Mouse (Mus musculus) liver, embryonic 12.5 days (tissue): ENCODE data around the gene Pex19. TPM values are rescaled to one million over a fixed set of nuclear protein-coding genes. Genes with fewer than 3 reads are reported as not detected.

Experiments used
- ATAC-seq: fragments of 200-750 bp; cut with Nextera tagmentation; 2 replicates; pipeline ENCODE4 v1.8.0; 2017; ENCODE audit warnings: moderate number of reproducible peaks, mild to moderate bottlenecking, moderate library complexity
- H3K27ac ChIP-seq: fragments of 300-500 bp; sonication (generic); 2 replicates; pipeline ENCODE4 v1.5.1; 2016; ENCODE audit warnings: mild to moderate bottlenecking
- H3K27me3 ChIP-seq: fragments of 300-500 bp; sonication (generic); replicated peaks from 2 replicates; pipeline ENCODE4 v1.6.1; 2016; ENCODE audit warnings: mild to moderate bottlenecking, moderate library complexity
- H3K36me3 ChIP-seq: fragments of 300-500 bp; sonication (generic); 2 replicates; pipeline ENCODE4 v1.6.1; 2016; ENCODE audit warnings: mild to moderate bottlenecking, moderate library complexity
- H3K4me1 ChIP-seq: fragments of 300-500 bp; sonication (generic); 2 replicates; pipeline ENCODE4 v1.6.1; 2016
- H3K4me2 ChIP-seq: fragments of 300-500 bp; sonication (generic); 2 replicates; pipeline ENCODE4 v1.6.1; 2016; ENCODE audit warnings: mild to moderate bottlenecking, moderate library complexity
- H3K4me3 ChIP-seq: fragments of 300-500 bp; sonication (generic); 2 replicates; pipeline ENCODE4 v1.5.1; 2016; ENCODE audit warnings: mild to moderate bottlenecking, moderate library complexity
- H3K9ac ChIP-seq: fragments of 300-500 bp; sonication (generic); 2 replicates; pipeline ENCODE4 v1.6.1; 2016; ENCODE audit warnings: mild to moderate bottlenecking, moderate library complexity
- H3K9me3 ChIP-seq: fragments of 300-500 bp; sonication (generic); replicated peaks from 2 replicates; pipeline ENCODE4 v1.6.1; 2016; ENCODE audit warnings: mild to moderate bottlenecking, moderate library complexity
- WGBS: fragments of 180-500 bp; shearing (Covaris S2); methylation state at CpG from one replicate; pipeline ENCODE4 v1.1.7; 2016; ENCODE audit not compliant: insufficient replicate concordance; 5-methylcytosine and 5-hydroxymethylcytosine counted together
- polyA plus RNA-seq: library from polyadenylated mRNA; unstranded; fragments of >200 nt; fragmentation: Nextera tagmentation; extraction: Ambion mirVana; gene quantifications from 2 replicates; pipeline ENCODE4 v1.2.1, GENCODE M21; 2016

The Pex19 gene
- polyA plus RNA-seq, 1 experiment from 2014 or later: 56.8 TPM

- Histone ChIP-seq H3K36me3 (peaks cover 99% of the 10 kb centered on the region), H3K4me1 (no peaks in the 10 kb centered on the region), H3K4me3 (no peak overlapping the region), H3K9ac (no peak overlapping the region), H3K4me2 (no peak overlapping the region), H3K27me3 (no peaks in the 10 kb centered on the region), H3K27ac (no peak overlapping the region), H3K9me3 (no peaks in the 10 kb centered on the region)
- no peak for ATAC-seq
- WGBS: 86% methylated on average over 5 of the region's 5 CpGs
These were observed 9.6 kb upstream of the Pex19 start for GRCm38 (mm10) chr1:172116948-172117347.

- Histone ChIP-seq H3K9me3 (no peaks in the 10 kb centered on the region), H3K4me1 (no peaks in the 10 kb centered on the region), H3K27ac (no peak overlapping the region), H3K36me3 (peaks cover 96% of the 10 kb centered on the region), H3K27me3 (no peaks in the 10 kb centered on the region), H3K9ac (no peak overlapping the region), H3K4me2 (no peak overlapping the region), H3K4me3 (no peak overlapping the region)
- no peak for ATAC-seq
- WGBS: 63% methylated on average over 6 of the region's 6 CpGs
These were observed 7.5 kb upstream of the Pex19 start for GRCm38 (mm10) chr1:172119100-172119499.

GRCm38 (mm10) chr1:172119720-172120119 is 6.8 kb upstream of the Pex19 start:
- Histone ChIP-seq H3K9me3 (no peaks in the 10 kb centered on the region), H3K27ac (no peak overlapping the region), H3K4me3 (no peak overlapping the region), H3K4me1 (no peaks in the 10 kb centered on the region), H3K27me3 (no peaks in the 10 kb centered on the region), H3K4me2 (no peak overlapping the region), H3K9ac (no peak overlapping the region), H3K36me3 (peaks cover 90% of the 10 kb centered on the region)
- WGBS: 61% methylated on average over 3 of the region's 3 CpGs
- ATAC-seq: no peak

GRCm38 (mm10) chr1:172122671-172123070 is 3.9 kb upstream of the Pex19 start:
- Histone ChIP-seq H3K4me3 (no peak overlapping the region), H3K36me3 (peaks cover 60% of the 10 kb centered on the region), H3K27me3 (no peaks in the 10 kb centered on the region), H3K4me2 (no peak overlapping the region), H3K4me1 (peaks cover 13% of the 10 kb centered on the region), H3K27ac (no peak overlapping the region), H3K9me3 (no peaks in the 10 kb centered on the region), H3K9ac (no peak overlapping the region)
- no peak for ATAC-seq
- WGBS: 83% methylated on average over 2 of the region's 2 CpGs

GRCm38 (mm10) chr1:172124572-172124971 is 2.0 kb upstream of the Pex19 start:
- H3K27me3 ChIP-seq: no peaks in the 10 kb centered on the region
- peaks cover 17% of the 10 kb centered on the region for H3K4me1 ChIP-seq
- H3K27ac ChIP-seq: no peak overlapping the region
- H3K9ac ChIP-seq: no peak overlapping the region
- H3K9me3 ChIP-seq: no peaks in the 10 kb centered on the region
- 71% methylated on average over 6 of the region's 6 CpGs for WGBS
- H3K36me3 ChIP-seq: peaks cover 53% of the 10 kb centered on the region
- H3K4me2 ChIP-seq: no peak overlapping the region
- ATAC-seq: no peak
- H3K4me3 ChIP-seq: no peak overlapping the region

GRCm38 (mm10) chr1:172127487-172127886 is 932 bp downstream of the Pex19 start:
- Histone ChIP-seq H3K4me3 (peak overlapping the region; percentile 78), H3K27me3 (no peaks in the 10 kb centered on the region), H3K4me1 (peaks cover 17% of the 10 kb centered on the region), H3K36me3 (peaks cover 51% of the 10 kb centered on the region), H3K9me3 (no peaks in the 10 kb centered on the region), H3K27ac (peak overlapping the region; percentile 64), H3K4me2 (peak overlapping the region; percentile 81), H3K9ac (peak overlapping the region; percentile 83)
- 50% methylated on average over 5 of the region's 5 CpGs for WGBS
- no peak for ATAC-seq

GRCm38 (mm10) chr1:172128563-172128962 is 2.0 kb downstream of the Pex19 start:
- Histone ChIP-seq H3K27ac (no peak overlapping the region), H3K9ac (no peak overlapping the region), H3K9me3 (no peaks in the 10 kb centered on the region), H3K27me3 (no peaks in the 10 kb centered on the region), H3K4me3 (no peak overlapping the region), H3K4me1 (peaks cover 17% of the 10 kb centered on the region), H3K4me2 (no peak overlapping the region), H3K36me3 (peaks cover 50% of the 10 kb centered on the region)
- WGBS: 93% methylated on average over 15 of the region's 15 CpGs
- ATAC-seq: no peak

GRCm38 (mm10) chr1:172129108-172129507 is 2.6 kb downstream of the Pex19 start:
- Histone ChIP-seq H3K4me3 (no peak overlapping the region), H3K4me1 (peaks cover 17% of the 10 kb centered on the region), H3K27me3 (no peaks in the 10 kb centered on the region), H3K9ac (no peak overlapping the region), H3K36me3 (peaks cover 54% of the 10 kb centered on the region), H3K4me2 (no peak overlapping the region), H3K27ac (no peak overlapping the region), H3K9me3 (no peaks in the 10 kb centered on the region)
- no peak for ATAC-seq
- whole genome bisulfite sequencing: 66% methylated on average over 2 of the region's 2 CpGs

GRCm38 (mm10) chr1:172129780-172130179 is 3.2 kb downstream of the Pex19 start:
- WGBS: 86% methylated on average over 5 of the region's 5 CpGs
- H3K9me3 ChIP-seq: no peaks in the 10 kb centered on the region
- no peak for ATAC-seq
- H3K36me3 ChIP-seq: peaks cover 60% of the 10 kb centered on the region
- no peaks in the 10 kb centered on the region for H3K27me3 ChIP-seq
- H3K9ac ChIP-seq: no peak overlapping the region
- H3K4me1 ChIP-seq: peaks cover 17% of the 10 kb centered on the region
- no peak overlapping the region for H3K4me2 ChIP-seq
- H3K4me3 ChIP-seq: no peak overlapping the region
- H3K27ac ChIP-seq: no peak overlapping the region

GRCm38 (mm10) chr1:172132319-172132718 is 5.8 kb downstream of the Pex19 start:
- Histone ChIP-seq H3K4me1 (peaks cover 7% of the 10 kb centered on the region), H3K27ac (no peak overlapping the region), H3K4me2 (no peak overlapping the region), H3K9me3 (no peaks in the 10 kb centered on the region), H3K4me3 (no peak overlapping the region), H3K9ac (no peak overlapping the region), H3K36me3 (peaks cover 74% of the 10 kb centered on the region), H3K27me3 (no peaks in the 10 kb centered on the region)
- ATAC-seq: no peak
- WGBS: 80% methylated on average over 7 of the region's 7 CpGs

GRCm38 (mm10) chr1:172133535-172133934 is 7.0 kb downstream of the Pex19 start:
- no peak overlapping the region for H3K27ac ChIP-seq
- no peak for ATAC-seq
- no peak overlapping the region for H3K9ac ChIP-seq
- H3K4me2 ChIP-seq: no peak overlapping the region
- H3K4me3 ChIP-seq: no peak overlapping the region
- no peaks in the 10 kb centered on the region for H3K9me3 ChIP-seq
- peaks cover 73% of the 10 kb centered on the region for H3K36me3 ChIP-seq
- H3K4me1 ChIP-seq: no peaks in the 10 kb centered on the region
- 82% methylated on average over 7 of the region's 7 CpGs for WGBS
- no peaks in the 10 kb centered on the region for H3K27me3 ChIP-seq

- WGBS: 72% methylated on average over 4 of the region's 4 CpGs
- Histone ChIP-seq H3K9me3 (no peaks in the 10 kb centered on the region), H3K4me2 (no peak overlapping the region), H3K36me3 (peaks cover 68% of the 10 kb centered on the region), H3K27ac (no peak overlapping the region), H3K4me1 (no peaks in the 10 kb centered on the region), H3K4me3 (no peak overlapping the region), H3K27me3 (no peaks in the 10 kb centered on the region), H3K9ac (no peak overlapping the region)
- ATAC-seq: no peak
These were observed 7.5 kb downstream of the Pex19 start for GRCm38 (mm10) chr1:172134072-172134471.

- no peaks in the 10 kb centered on the region for H3K4me1 ChIP-seq
- 73% methylated on average over 2 of the region's 2 CpGs for WGBS
- no peak overlapping the region for H3K27ac ChIP-seq
These were observed 13.6 kb downstream of the Pex19 start for GRCm38 (mm10) chr1:172140160-172140559.

More at GRCm38 (mm10) chr1:172140160-172140559, 13.6 kb downstream of the Pex19 start:
- no peak for ATAC-seq
- no peaks in the 10 kb centered on the region for H3K27me3 ChIP-seq
- no peak overlapping the region for H3K4me3 ChIP-seq
- no peak overlapping the region for H3K4me2 ChIP-seq
- no peaks in the 10 kb centered on the region for H3K9me3 ChIP-seq
- H3K36me3 ChIP-seq: peaks cover 10% of the 10 kb centered on the region
- H3K9ac ChIP-seq: no peak overlapping the region
